Comparison of ENCODE assay signal across 19 mouse cellular contexts in the genomic region with DNA sequence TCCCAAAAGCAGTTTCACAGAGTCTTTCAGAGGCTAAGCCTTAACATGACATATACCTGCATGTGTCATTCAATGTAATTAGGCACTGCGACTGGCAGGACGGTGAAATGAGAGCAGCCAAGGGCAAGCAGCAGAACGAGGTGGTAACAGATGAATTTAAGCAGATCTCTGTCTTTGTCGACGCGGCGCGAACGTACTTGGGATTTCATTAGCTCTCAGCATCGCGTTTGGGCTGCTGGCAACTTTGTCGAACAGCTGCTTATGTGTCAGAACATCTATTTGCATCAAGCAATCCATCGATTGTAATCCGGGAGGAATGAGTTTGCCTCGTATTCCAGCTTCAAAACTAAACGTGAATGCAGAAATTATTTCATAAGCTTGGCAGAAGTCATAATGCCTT.
A peak's percentile ranks its signal among the peaks of the same experiment; 100 is the strongest.
DNase-seq lines count a peak whose midpoint lies in the region; ATAC-seq lines count a peak whose summit lies in the region.
"Had no signal": no experiment of that assay in that cellular context is flagged by ENCODE, and none has a peak within 500 bp of the region (broad histone marks: within the 10 kb centered on the region; RNA-seq: fewer than 3 reads in every experiment).

No protein-coding gene starts in this region.

- peak overlapping the region; percentile 16; the same call in 1 of the 2 replicates for H3K27ac ChIP-seq in forebrain, embryonic 13.5 days
- H3K27ac ChIP-seq in forebrain, embryonic 10.5 days, result no peak overlapping the region
- H3K27ac ChIP-seq in hindbrain, embryonic 16.5 days (ENCODE audit: low read depth, low read length), result no peak overlapping the region
- H3K27ac ChIP-seq in hindbrain, embryonic 10.5 days, result no peak overlapping the region
- no peak overlapping the region for H3K27ac ChIP-seq in forebrain, embryonic 14.5 days (ENCODE audit: low read depth, low read length)
- H3K27ac ChIP-seq: gastrocnemius, adult 2 months; heart, embryonic 13.5 days had no signal

- no peaks in the 10 kb centered on the region for H3K27me3 ChIP-seq in forebrain, embryonic 13.5 days
- H3K27me3 ChIP-seq in forebrain, embryonic 10.5 days (ENCODE audit: poor library complexity, severe bottlenecking), result no peaks in the 10 kb centered on the region
- no peaks in the 10 kb centered on the region for H3K27me3 ChIP-seq in hindbrain, embryonic 16.5 days (replicated peaks; ENCODE audit: control insufficient read depth, insufficient read depth, low read length)
- no peaks in the 10 kb centered on the region for H3K27me3 ChIP-seq in hindbrain, embryonic 10.5 days (ENCODE audit: insufficient read depth, poor library complexity, severe bottlenecking)
- H3K27me3 ChIP-seq in forebrain, embryonic 14.5 days (replicated peaks; ENCODE audit: control insufficient read depth, insufficient read depth, low read length), result no peaks in the 10 kb centered on the region
- H3K27me3 ChIP-seq: heart, embryonic 13.5 days had no signal

- WGBS in forebrain, embryonic 13.5 days, result 69% methylated on average over 16 of the region's 16 CpGs
- WGBS in forebrain, embryonic 10.5 days, result 94% methylated on average over 16 of the region's 16 CpGs
- 66% methylated on average over 16 of the region's 16 CpGs for WGBS in hindbrain, embryonic 16.5 days
- WGBS in hindbrain, embryonic 10.5 days, result 92% methylated on average over 16 of the region's 16 CpGs
- 52% methylated on average over 16 of the region's 16 CpGs for WGBS in forebrain, embryonic 14.5 days

- no peak overlapping the region for H3K9ac ChIP-seq in forebrain, embryonic 13.5 days
- no peak overlapping the region for H3K9ac ChIP-seq in hindbrain, embryonic 16.5 days (ENCODE audit: low read depth, low read length)
- H3K9ac ChIP-seq in forebrain, embryonic 14.5 days (ENCODE audit: low read length), result no peak overlapping the region
- H3K9ac ChIP-seq: heart, embryonic 13.5 days had no signal

- 0 out of 2 replicates have a peak, but pooled peaks cover 5% of the 10 kb centered on the region for H3K4me1 ChIP-seq in forebrain, embryonic 13.5 days
- H3K4me1 ChIP-seq in forebrain, embryonic 10.5 days, result no peaks in the 10 kb centered on the region
- no peaks in the 10 kb centered on the region for H3K4me1 ChIP-seq in hindbrain, embryonic 16.5 days (ENCODE audit: control insufficient read depth, insufficient read depth, low read depth, low read length)
- H3K4me1 ChIP-seq in hindbrain, embryonic 10.5 days (replicated peaks), result no peaks in the 10 kb centered on the region
- H3K4me1 ChIP-seq in forebrain, embryonic 14.5 days (ENCODE audit: control insufficient read depth, insufficient read depth, low read length), result no peaks in the 10 kb centered on the region
- H3K4me1 ChIP-seq: heart, embryonic 13.5 days had no signal

- ATAC-seq in forebrain, embryonic 13.5 days, result no peak
- no peak for ATAC-seq in hindbrain, embryonic 16.5 days
- no peak for ATAC-seq in forebrain, embryonic 14.5 days
- ATAC-seq: inflammation-experienced regulatory T-cells, adult 6 months; intestine, postnatal 0 days had no signal

- no peak overlapping the region for H3K4me2 ChIP-seq in forebrain, embryonic 13.5 days
- H3K4me2 ChIP-seq in hindbrain, embryonic 16.5 days (ENCODE audit: low read length), result 0 out of 2 replicates have a peak overlapping the region, but pooled peaks have one; percentile 20
- no peak overlapping the region for H3K4me2 ChIP-seq in forebrain, embryonic 14.5 days (ENCODE audit: low read length)
- H3K4me2 ChIP-seq: heart, embryonic 13.5 days had no signal

- H3K4me3 ChIP-seq in forebrain, embryonic 13.5 days, result no peak overlapping the region
- no peak overlapping the region for H3K4me3 ChIP-seq in forebrain, embryonic 10.5 days
- H3K4me3 ChIP-seq in hindbrain, embryonic 16.5 days (ENCODE audit: low read length), result no peak overlapping the region
- H3K4me3 ChIP-seq in hindbrain, embryonic 10.5 days, result no peak overlapping the region
- no peak overlapping the region for H3K4me3 ChIP-seq in forebrain, embryonic 14.5 days (ENCODE audit: low read depth, low read length)
- H3K4me3 ChIP-seq: gastrocnemius, adult 2 months; heart, embryonic 13.5 days had no signal

- no peak for DNase-seq in forebrain, embryonic 10.5 days (ENCODE audit: extremely low spot score, low spot score)
- no peak for DNase-seq in hindbrain, embryonic 10.5 days (ENCODE audit: low spot score)
- DNase-seq in brain, adult 2 months (ENCODE audit: low read depth, low spot score), result peak; percentile 49
- peak; percentile 68 for DNase-seq in forebrain, embryonic 14.5 days (ENCODE audit: low spot score)
- DNase-seq in adrenal gland, adult 18-20 months (ENCODE audit: low spot score in 2 of 2), result no peak
- DNase-seq in cerebellum, postnatal 25 days, result no peak
- DNase-seq: adrenal gland, postnatal 25 days; cerebellum, adult 11 months; cerebellum, adult 9-10 months; cerebellum, postnatal 36 days; gastrocnemius, adult 2 months; gastrocnemius, postnatal 25 days; heart, postnatal 4 days; kidney, adult 8-10 months had no signal

- H3K9me3 ChIP-seq in forebrain, embryonic 13.5 days (replicated peaks), result no peaks in the 10 kb centered on the region
- no peaks in the 10 kb centered on the region for H3K9me3 ChIP-seq in forebrain, embryonic 10.5 days
- H3K9me3 ChIP-seq in hindbrain, embryonic 16.5 days (ENCODE audit: control insufficient read depth, low read length), result no peaks in the 10 kb centered on the region
- no peaks in the 10 kb centered on the region for H3K9me3 ChIP-seq in hindbrain, embryonic 10.5 days
- no peaks in the 10 kb centered on the region for H3K9me3 ChIP-seq in forebrain, embryonic 14.5 days (replicated peaks; ENCODE audit: control insufficient read depth, low read length)
- H3K9me3 ChIP-seq: heart, embryonic 13.5 days had no signal

- no peaks in the 10 kb centered on the region for H3K36me3 ChIP-seq in forebrain, embryonic 13.5 days (ENCODE audit: poor library complexity, severe bottlenecking)
- no peaks in the 10 kb centered on the region for H3K36me3 ChIP-seq in forebrain, embryonic 10.5 days (replicated peaks)
- H3K36me3 ChIP-seq in hindbrain, embryonic 16.5 days (ENCODE audit: control insufficient read depth, insufficient read depth, low read length), result no peaks in the 10 kb centered on the region
- no peaks in the 10 kb centered on the region for H3K36me3 ChIP-seq in hindbrain, embryonic 10.5 days
- no peaks in the 10 kb centered on the region for H3K36me3 ChIP-seq in forebrain, embryonic 14.5 days (ENCODE audit: control insufficient read depth, insufficient read depth, low read length)
- H3K36me3 ChIP-seq: heart, embryonic 13.5 days had no signal

Comparison
In these comparisons a context has a peak if more than half of its experiments do, and no peak if none do; other contexts are left out.
1. DNase-seq: peak in brain, adult 2 months (single experiment) and forebrain, embryonic 14.5 days (single experiment); none in forebrain, embryonic 10.5 days (single experiment), hindbrain, embryonic 10.5 days (single experiment), adrenal gland, adult 18-20 months (0 of 2) and cerebellum, postnatal 25 days (0 of 2).